Mouse (Mus musculus): ENCODE measurements around the gene Itgae. TPM values are rescaled to one million over a fixed set of nuclear protein-coding genes. Genes with fewer than 3 reads are reported as not detected.

The Itgae gene
- polyA plus RNA-seq, 1 experiment from 2014 or later: 0.24 TPM

- peak overlapping the region; percentile 86 for H3K27ac ChIP-seq (replicated peaks; ENCODE audit: low read depth, low read length)
- 4% methylated on average over 2 of the region's 2 CpGs for WGBS
- H3K9me3 ChIP-seq (ENCODE audit: control insufficient read depth, low read length): no peaks in the 10 kb centered on the region
- H3K27me3 ChIP-seq (ENCODE audit: control insufficient read depth, insufficient read depth, low read length): no peaks in the 10 kb centered on the region
- DNase-seq (no peak), ATAC-seq (ENCODE audit: low FRiP score, low TSS enrichment) (no peak)
- H3K4me1 ChIP-seq (ENCODE audit: control insufficient read depth, insufficient read depth, low read length): peaks cover 26% of the 10 kb centered on the region
- H3K36me3 ChIP-seq (ENCODE audit: control insufficient read depth, insufficient read depth, low read length): peaks cover 26% of the 10 kb centered on the region; the same call in 1 of the 2 replicates
- H3K9ac ChIP-seq (replicated peaks; ENCODE audit: low read length): peak overlapping the region; percentile 82
- peak overlapping the region; percentile 92 for H3K4me3 ChIP-seq (replicated peaks; ENCODE audit: low read depth, low read length)
- H3K4me2 ChIP-seq (ENCODE audit: low read length): peak overlapping the region; percentile 72
Observed at GRCm38 (mm10) chr11:73177895-73178294, 87.5 kb downstream of the Itgae start.

- no peak overlapping the region for H3K27ac ChIP-seq (replicated peaks; ENCODE audit: low read depth, low read length)
- 93% methylated on average over 10 of the region's 10 CpGs for WGBS
- no peak for DNase-seq
- no peaks in the 10 kb centered on the region for H3K9me3 ChIP-seq (ENCODE audit: control insufficient read depth, low read length)
- no peak for ATAC-seq (ENCODE audit: low FRiP score, low TSS enrichment)
- no peaks in the 10 kb centered on the region for H3K4me1 ChIP-seq (ENCODE audit: control insufficient read depth, insufficient read depth, low read length)
- H3K4me2 ChIP-seq (ENCODE audit: low read length): no peak overlapping the region
- H3K4me3 ChIP-seq (replicated peaks; ENCODE audit: low read depth, low read length): no peak overlapping the region
- H3K36me3 ChIP-seq (ENCODE audit: control insufficient read depth, insufficient read depth, low read length): peaks cover 67% of the 10 kb centered on the region
- no peaks in the 10 kb centered on the region for H3K27me3 ChIP-seq (ENCODE audit: control insufficient read depth, insufficient read depth, low read length)
- H3K9ac ChIP-seq (replicated peaks; ENCODE audit: low read length): no peak overlapping the region
Observed at GRCm38 (mm10) chr11:73185872-73186615, 95.7 kb downstream of the Itgae start.

GRCm38 (mm10) chr11:73187231-73187630 lies 96.8 kb downstream of the Itgae start:
- peaks cover 72% of the 10 kb centered on the region for H3K36me3 ChIP-seq (ENCODE audit: control insufficient read depth, insufficient read depth, low read length)
- H3K27me3 ChIP-seq (ENCODE audit: control insufficient read depth, insufficient read depth, low read length): no peaks in the 10 kb centered on the region
- H3K4me3 ChIP-seq (replicated peaks; ENCODE audit: low read depth, low read length): no peak overlapping the region
- no peak overlapping the region for H3K9ac ChIP-seq (replicated peaks; ENCODE audit: low read length)
- no peak overlapping the region for H3K4me2 ChIP-seq (ENCODE audit: low read length)
- 86% methylated on average over 6 of the region's 6 CpGs for WGBS
- no peaks in the 10 kb centered on the region for H3K4me1 ChIP-seq (ENCODE audit: control insufficient read depth, insufficient read depth, low read length)
- ATAC-seq (ENCODE audit: low FRiP score, low TSS enrichment): no peak
- H3K27ac ChIP-seq (replicated peaks; ENCODE audit: low read depth, low read length): no peak overlapping the region
- no peaks in the 10 kb centered on the region for H3K9me3 ChIP-seq (ENCODE audit: control insufficient read depth, low read length)
- DNase-seq: no peak

- no peak overlapping the region for H3K9ac ChIP-seq (replicated peaks; ENCODE audit: low read length)
- ATAC-seq (ENCODE audit: low FRiP score, low TSS enrichment) (no peak), DNase-seq (no peak)
- H3K9me3 ChIP-seq (ENCODE audit: control insufficient read depth, low read length): no peaks in the 10 kb centered on the region
- H3K36me3 ChIP-seq (ENCODE audit: control insufficient read depth, insufficient read depth, low read length): peaks cover 56% of the 10 kb centered on the region
- no peak overlapping the region for H3K27ac ChIP-seq (replicated peaks; ENCODE audit: low read depth, low read length)
- no peak overlapping the region for H3K4me3 ChIP-seq (replicated peaks; ENCODE audit: low read depth, low read length)
- H3K27me3 ChIP-seq (ENCODE audit: control insufficient read depth, insufficient read depth, low read length): no peaks in the 10 kb centered on the region
- H3K4me2 ChIP-seq (ENCODE audit: low read length): no peak overlapping the region
- H3K4me1 ChIP-seq (ENCODE audit: control insufficient read depth, insufficient read depth, low read length): peaks cover 7% of the 10 kb centered on the region
- 81% methylated on average over 6 of the region's 6 CpGs for WGBS
Observed at GRCm38 (mm10) chr11:73193047-73193446, 102.7 kb downstream of the Itgae start.

- H3K9me3 ChIP-seq (ENCODE audit: control insufficient read depth, low read length): no peaks in the 10 kb centered on the region
- WGBS: 77% methylated on average over 2 of the region's 2 CpGs
- DNase-seq (no peak), ATAC-seq (ENCODE audit: low FRiP score, low TSS enrichment) (no peak)
- H3K9ac ChIP-seq (replicated peaks; ENCODE audit: low read length): no peak overlapping the region
- no peak overlapping the region for H3K27ac ChIP-seq (replicated peaks; ENCODE audit: low read depth, low read length)
- peaks cover 11% of the 10 kb centered on the region for H3K4me1 ChIP-seq (ENCODE audit: control insufficient read depth, insufficient read depth, low read length)
- no peak overlapping the region for H3K4me2 ChIP-seq (ENCODE audit: low read length)
- no peak overlapping the region for H3K4me3 ChIP-seq (replicated peaks; ENCODE audit: low read depth, low read length)
- H3K36me3 ChIP-seq (ENCODE audit: control insufficient read depth, insufficient read depth, low read length): peaks cover 42% of the 10 kb centered on the region
- no peaks in the 10 kb centered on the region for H3K27me3 ChIP-seq (ENCODE audit: control insufficient read depth, insufficient read depth, low read length)
Observed at GRCm38 (mm10) chr11:73194444-73194843, 104.1 kb downstream of the Itgae start.

Other genes with a start within 250 kb of the Itgae start
- 0.55 and 0.91 TPM in 2 replicates for gene Atp2a3, start 129.4 kb upstream of the Itgae start, polyA plus RNA-seq (2014; fragmentation: Nextera tagmentation; extraction: Ambion mirVana)
- 0.36 and 0.41 TPM in 2 replicates for gene P2rx1, start 91.5 kb upstream of the Itgae start, polyA plus RNA-seq (2014; fragmentation: Nextera tagmentation; extraction: Ambion mirVana)
- 11.0 and 16.6 TPM in 2 replicates for gene Camkk1, start 71.6 kb upstream of the Itgae start, polyA plus RNA-seq (2014; fragmentation: Nextera tagmentation; extraction: Ambion mirVana)
- gene Ncbp3, start 42.8 kb upstream of the Itgae start, polyA plus RNA-seq (2014; fragmentation: Nextera tagmentation; extraction: Ambion mirVana): 8.3 and 10.2 TPM in 2 replicates
- 2.1 and 2.7 TPM in 2 replicates for gene Haspin, start 47.7 kb downstream of the Itgae start, polyA plus RNA-seq (2014; fragmentation: Nextera tagmentation; extraction: Ambion mirVana)
- gene P2rx5, start 69.8 kb downstream of the Itgae start, polyA plus RNA-seq (2014; fragmentation: Nextera tagmentation; extraction: Ambion mirVana): 0.12 TPM in 1 of 2 replicates, not detected in the other
- 144 and 151 TPM in 2 replicates for gene Emc6, start 86.5 kb downstream of the Itgae start, polyA plus RNA-seq (2014; fragmentation: Nextera tagmentation; extraction: Ambion mirVana)
- 149 and 165 TPM in 2 replicates for gene Tax1bp3, start 86.5 kb downstream of the Itgae start, polyA plus RNA-seq (2014; fragmentation: Nextera tagmentation; extraction: Ambion mirVana)
- 18.1 and 23.0 TPM in 2 replicates for gene Ctns, start 108.5 kb downstream of the Itgae start, polyA plus RNA-seq (2014; fragmentation: Nextera tagmentation; extraction: Ambion mirVana)
- gene Shpk, start 108.9 kb downstream of the Itgae start, polyA plus RNA-seq (2014; fragmentation: Nextera tagmentation; extraction: Ambion mirVana): 1.1 and 1.6 TPM in 2 replicates
- gene Trpv1, start 143.7 kb downstream of the Itgae start, polyA plus RNA-seq (2014; fragmentation: Nextera tagmentation; extraction: Ambion mirVana): 0.50 TPM in 1 of 2 replicates, not detected in the other
- 0.12 and 0.19 TPM in 2 replicates for gene Trpv3, start 176.8 kb downstream of the Itgae start, polyA plus RNA-seq (2014; fragmentation: Nextera tagmentation; extraction: Ambion mirVana)
- 0.55 and 0.84 TPM in 2 replicates for gene Aspa, start 239.0 kb downstream of the Itgae start, polyA plus RNA-seq (2014; fragmentation: Nextera tagmentation; extraction: Ambion mirVana)
- gene Gm49340, start 239.2 kb downstream of the Itgae start, polyA plus RNA-seq (2014; fragmentation: Nextera tagmentation; extraction: Ambion mirVana): not detected in 2 replicates
- gene Spata22, start 239.2 kb downstream of the Itgae start, polyA plus RNA-seq (2014; fragmentation: Nextera tagmentation; extraction: Ambion mirVana): not detected in 2 replicates

Measured in midbrain, embryonic 14.5 days (tissue).